In genomic region chr9:54180216-54180615, GRCm38 (mm10) we compare ENCODE assay signal across 10 mouse cellular contexts.
"Had no signal": no experiment of that assay in that cellular context is flagged by ENCODE, and none has a peak within 500 bp of the region (broad histone marks: within the 10 kb centered on the region; RNA-seq: fewer than 3 reads in every experiment).

No protein-coding gene starts in this region.

- DNase-seq: kidney, adult 2 months; kidney, postnatal 25 days; layer of hippocampus, adult 9-11 months; liver; lung, adult 18-20 months; lung, postnatal 10 days; lung, postnatal 36 days; midbrain, embryonic 14.5 days; thymus, adult 2 months; thymus, postnatal 25 days had no signal
